Comparison of ENCODE assay signal across 7 mouse cellular contexts in genomic region chr4:122008938-122009459, GRCm38 (mm10).
DNase-seq lines count a peak whose midpoint lies in the region; ATAC-seq and TF ChIP-seq lines count a peak whose summit lies in the region.
"Not testable (repeated sequence)": the region's sequence is repeated elsewhere in the genome, so short reads cannot be mapped to it uniquely, and the experiment has no call there.

No protein-coding gene starts in this region.

- DNase-seq in cerebellum, adult 9-10 months, result peak; percentile 7
- DNase-seq in kidney, postnatal 0 days (ENCODE audit: low spot score); liver, postnatal 0 days: not testable (repeated sequence)
- peak; percentile 44 for DNase-seq in midbrain, embryonic 11.5 days (ENCODE audit: low spot score, missing footprints)

- not testable (repeated sequence) for TF ChIP-seq EP300 in liver, postnatal 0 days (IDR thresholded peaks at IDR 0.05; ENCODE audit: low read depth)

- H3K4me3 ChIP-seq in embryonic facial prominence, embryonic 15.5 days (replicated peaks); heart, embryonic 13.5 days; kidney, postnatal 0 days (replicated peaks; ENCODE audit: low read depth, low read length); liver, postnatal 0 days (ENCODE audit: low read depth, low read length); midbrain, embryonic 11.5 days (ENCODE audit: low read depth, low read length); stomach, embryonic 14.5 days (ENCODE audit: low read depth, low read length): not testable (repeated sequence)

- H3K9me3 ChIP-seq in embryonic facial prominence, embryonic 15.5 days (replicated peaks), result peaks cover 50% of the 10 kb centered on the region
- H3K9me3 ChIP-seq in heart, embryonic 13.5 days, result peaks cover 89% of the 10 kb centered on the region
- H3K9me3 ChIP-seq in kidney, postnatal 0 days (replicated peaks; ENCODE audit: low read length), result peaks cover 19% of the 10 kb centered on the region; the same call in 1 of the 2 replicates
- H3K9me3 ChIP-seq in liver, postnatal 0 days (ENCODE audit: low read length), result peaks cover 31% of the 10 kb centered on the region
- peaks cover 57% of the 10 kb centered on the region for H3K9me3 ChIP-seq in midbrain, embryonic 11.5 days (ENCODE audit: control insufficient read depth, low read length)
- H3K9me3 ChIP-seq in stomach, embryonic 14.5 days (ENCODE audit: control insufficient read depth, low read depth, low read length), result peaks cover 40% of the 10 kb centered on the region

- TF ChIP-seq CTCF in kidney, postnatal 0 days (IDR thresholded peaks at IDR 0.05; ENCODE audit: low read depth); liver, postnatal 0 days (IDR thresholded peaks at IDR 0.05; ENCODE audit: low read depth): not testable (repeated sequence)

- 91% methylated on average over 26 of the region's 26 CpGs for WGBS in embryonic facial prominence, embryonic 15.5 days
- WGBS in heart, embryonic 13.5 days, result 86% methylated on average over 26 of the region's 26 CpGs
- 94% methylated on average over 24 of the region's 26 CpGs for WGBS in kidney, postnatal 0 days
- WGBS in liver, postnatal 0 days (ENCODE audit: insufficient replicate concordance), result 92% methylated on average over 24 of the region's 26 CpGs
- 93% methylated on average over 25 of the region's 26 CpGs for WGBS in midbrain, embryonic 11.5 days
- WGBS in stomach, embryonic 14.5 days, result 94% methylated on average over 26 of the region's 26 CpGs

- not testable (repeated sequence) for H3K27ac ChIP-seq in embryonic facial prominence, embryonic 15.5 days (replicated peaks); heart, embryonic 13.5 days (replicated peaks); kidney, postnatal 0 days; liver, postnatal 0 days (ENCODE audit: low read depth); midbrain, embryonic 11.5 days (ENCODE audit: low read depth, low read length); stomach, embryonic 14.5 days (ENCODE audit: low read length)

- not testable (repeated sequence) for H3K9ac ChIP-seq in embryonic facial prominence, embryonic 15.5 days; heart, embryonic 13.5 days; kidney, postnatal 0 days (ENCODE audit: low read depth, low read length); liver, postnatal 0 days (replicated peaks); midbrain, embryonic 11.5 days (ENCODE audit: low read length); stomach, embryonic 14.5 days (replicated peaks; ENCODE audit: low read depth, low read length)

- not testable (repeated sequence) for H3K4me1 ChIP-seq in embryonic facial prominence, embryonic 15.5 days; heart, embryonic 13.5 days; kidney, postnatal 0 days (replicated peaks; ENCODE audit: insufficient read depth, low read length); liver, postnatal 0 days (ENCODE audit: insufficient read depth); midbrain, embryonic 11.5 days (ENCODE audit: control insufficient read depth, insufficient read depth, low read length); stomach, embryonic 14.5 days (ENCODE audit: control insufficient read depth, insufficient read depth, low read length)

- not testable (repeated sequence) for H3K36me3 ChIP-seq in embryonic facial prominence, embryonic 15.5 days; heart, embryonic 13.5 days; kidney, postnatal 0 days (ENCODE audit: insufficient read depth, low read length); liver, postnatal 0 days (replicated peaks; ENCODE audit: insufficient read depth, low read length); midbrain, embryonic 11.5 days (ENCODE audit: control insufficient read depth, insufficient read depth, low read length); stomach, embryonic 14.5 days (ENCODE audit: control insufficient read depth, insufficient read depth, low read length)

- not testable (repeated sequence) for H3K27me3 ChIP-seq in embryonic facial prominence, embryonic 15.5 days; heart, embryonic 13.5 days (replicated peaks); kidney, postnatal 0 days (ENCODE audit: insufficient read depth, low read length); liver, postnatal 0 days (ENCODE audit: insufficient read depth, low read length); midbrain, embryonic 11.5 days (ENCODE audit: control insufficient read depth, insufficient read depth, low read length); stomach, embryonic 14.5 days (ENCODE audit: control insufficient read depth, insufficient read depth, low read length)

- ATAC-seq in embryonic facial prominence, embryonic 15.5 days (ENCODE audit: insufficient number of reproducible peaks, low FRiP score, low TSS enrichment, low read depth), result 0 out of 2 replicates have a peak, but pooled peaks have one; percentile 15
- ATAC-seq in heart, embryonic 13.5 days (ENCODE audit: extremely low read depth, insufficient number of reproducible peaks, low FRiP score, low TSS enrichment), result 0 out of 2 replicates have a peak, but pooled peaks have one; percentile 5
- ATAC-seq in kidney, postnatal 0 days (replicated peaks; ENCODE audit: low FRiP score, low read depth), result 0 out of 2 replicates have a peak, but pooled peaks have one; percentile 22
- ATAC-seq in liver, postnatal 0 days, result 0 out of 2 replicates have a peak, but pooled peaks have one; percentile 7
- peak; percentile 54; the same call in 1 of the 2 replicates for ATAC-seq in midbrain, embryonic 11.5 days (ENCODE audit: low FRiP score)
- ATAC-seq in stomach, embryonic 14.5 days (ENCODE audit: insufficient number of reproducible peaks, insufficient read depth, low FRiP score, low read depth), result peak; percentile 28; the same call in 1 of the 2 replicates

- H3K4me2 ChIP-seq in embryonic facial prominence, embryonic 15.5 days (replicated peaks); heart, embryonic 13.5 days; kidney, postnatal 0 days (ENCODE audit: low read length); liver, postnatal 0 days (ENCODE audit: low read depth, low read length); midbrain, embryonic 11.5 days; stomach, embryonic 14.5 days (replicated peaks; ENCODE audit: low read depth, low read length): not testable (repeated sequence)
